Mouse (Mus musculus): ENCODE results near the gene Pusl1. TPM values are rescaled to one million over a fixed set of nuclear protein-coding genes. Genes with fewer than 3 reads are reported as not detected.

Pusl1 gene
- polyA plus RNA-seq (2014; fragmentation: Nextera tagmentation; extraction: Ambion mirVana), result 35.6 and 39.3 TPM in 2 replicates

GRCm38 (mm10) chr4:155891551-155892001, at the start of gene Pusl1, which contains the start of gene Acap3:
Gene Pusl1 (minus strand): TSS chr4:155891781.
Gene Acap3 (plus strand): TSS chr4:155891822.
- Histone ChIP-seq H3K9me3 (replicated peaks; ENCODE audit: control insufficient read depth, low read length) (no peaks in the 10 kb centered on the region), H3K27me3 (ENCODE audit: control insufficient read depth, insufficient read depth, low read length) (no peaks in the 10 kb centered on the region), H3K4me2 (ENCODE audit: low read depth, low read length) (peak within 1 kb of the TSS; percentile 97), H3K4me1 (ENCODE audit: control insufficient read depth, insufficient read depth, low read length) (peaks cover 4% of the 10 kb centered on the region), H3K9ac (replicated peaks; ENCODE audit: low read length) (peak within 1 kb of the TSS; percentile 83), H3K36me3 (replicated peaks; ENCODE audit: control insufficient read depth, insufficient read depth, low read depth, low read length) (peaks cover 6% of the 10 kb centered on the region), H3K27ac (replicated peaks; ENCODE audit: low read depth, low read length) (peak within 1 kb of the TSS; percentile 90), H3K4me3 (ENCODE audit: low read depth, low read length) (peak within 1 kb of the TSS; percentile 86)
- WGBS, result under 1% methylated on average over 52 of the region's 52 CpGs
- DNase-seq (ENCODE audit: low spot score) (peak; percentile 97), ATAC-seq (replicated peaks; ENCODE audit: insufficient number of reproducible peaks, low FRiP score, low TSS enrichment, low read depth) (peak; percentile 76)

GRCm38 (mm10) chr4:155932031-155932430, 40.5 kb upstream of the Pusl1 start:
- no peak overlapping the region for H3K9ac ChIP-seq (replicated peaks; ENCODE audit: low read length)
- H3K27ac ChIP-seq (replicated peaks; ENCODE audit: low read depth, low read length), result no peak overlapping the region
- no peaks in the 10 kb centered on the region for H3K9me3 ChIP-seq (replicated peaks; ENCODE audit: control insufficient read depth, low read length)
- ATAC-seq (replicated peaks; ENCODE audit: insufficient number of reproducible peaks, low FRiP score, low TSS enrichment, low read depth), result no peak
- H3K4me2 ChIP-seq (ENCODE audit: low read depth, low read length), result no peak overlapping the region
- DNase-seq (ENCODE audit: low spot score), result no peak
- no peaks in the 10 kb centered on the region for H3K27me3 ChIP-seq (ENCODE audit: control insufficient read depth, insufficient read depth, low read length)
- H3K4me1 ChIP-seq (ENCODE audit: control insufficient read depth, insufficient read depth, low read length), result no peaks in the 10 kb centered on the region
- 87% methylated on average over 1 of the region's 1 CpGs for WGBS
- no peaks in the 10 kb centered on the region for H3K36me3 ChIP-seq (replicated peaks; ENCODE audit: control insufficient read depth, insufficient read depth, low read depth, low read length)
- no peak overlapping the region for H3K4me3 ChIP-seq (ENCODE audit: low read depth, low read length)

DNA sequence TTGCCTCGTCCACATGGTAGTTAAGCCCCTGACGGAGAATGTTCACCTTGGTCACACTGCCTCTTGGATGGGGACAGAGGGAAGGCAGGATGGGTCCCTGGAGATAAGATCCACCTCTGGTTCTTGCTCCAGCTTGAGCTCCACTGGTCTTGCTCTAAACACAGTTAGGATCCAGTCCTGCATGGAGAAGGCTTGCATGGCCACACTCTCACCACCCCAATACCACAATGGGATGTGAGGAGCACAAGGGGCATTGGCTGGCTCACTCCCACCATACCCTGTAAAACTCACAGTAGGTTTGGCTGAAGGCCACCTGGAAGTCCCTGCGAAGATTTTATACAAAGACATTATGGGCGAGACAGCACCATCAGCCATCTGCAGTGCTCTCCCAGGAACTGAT, 17.2 kb upstream of the Pusl1 start:
- Histone ChIP-seq H3K4me3 (ENCODE audit: low read depth, low read length) (no peak overlapping the region), H3K4me1 (ENCODE audit: control insufficient read depth, insufficient read depth, low read length) (no peaks in the 10 kb centered on the region), H3K4me2 (ENCODE audit: low read depth, low read length) (no peak overlapping the region), H3K27me3 (ENCODE audit: control insufficient read depth, insufficient read depth, low read length) (no peaks in the 10 kb centered on the region), H3K27ac (replicated peaks; ENCODE audit: low read depth, low read length) (no peak overlapping the region), H3K9ac (replicated peaks; ENCODE audit: low read length) (no peak overlapping the region), H3K9me3 (replicated peaks; ENCODE audit: control insufficient read depth, low read length) (no peaks in the 10 kb centered on the region), H3K36me3 (replicated peaks; ENCODE audit: control insufficient read depth, insufficient read depth, low read depth, low read length) (no peaks in the 10 kb centered on the region)
- DNase-seq (ENCODE audit: low spot score), result no peak
- WGBS, result 84% methylated on average over 4 of the region's 4 CpGs
- ATAC-seq (replicated peaks; ENCODE audit: insufficient number of reproducible peaks, low FRiP score, low TSS enrichment, low read depth), result no peak

DNA sequence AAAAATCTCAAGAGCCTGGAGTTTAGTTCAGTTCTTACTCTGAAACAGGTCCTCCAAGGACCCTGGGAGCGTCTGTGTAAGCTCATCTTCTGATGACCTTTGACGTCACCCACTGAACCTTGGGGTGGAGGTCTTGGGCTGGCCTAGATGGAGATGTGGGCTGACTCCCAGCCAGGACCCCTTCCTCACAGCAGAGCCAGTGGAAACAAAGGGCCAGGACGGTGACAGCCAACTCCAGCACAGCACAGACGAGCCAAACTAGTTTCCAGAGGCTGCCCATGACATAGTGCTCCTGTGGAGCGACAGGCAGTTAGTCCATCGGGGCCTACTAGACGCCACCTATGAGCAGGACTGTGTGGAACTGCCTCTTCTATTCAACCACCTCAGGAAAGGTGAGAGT, 16.7 kb upstream of the Pusl1 start:
- Histone ChIP-seq H3K9ac (replicated peaks; ENCODE audit: low read length) (no peak overlapping the region), H3K36me3 (replicated peaks; ENCODE audit: control insufficient read depth, insufficient read depth, low read depth, low read length) (peaks cover 3% of the 10 kb centered on the region; the same call in 1 of the 2 replicates), H3K9me3 (replicated peaks; ENCODE audit: control insufficient read depth, low read length) (no peaks in the 10 kb centered on the region), H3K27ac (replicated peaks; ENCODE audit: low read depth, low read length) (no peak overlapping the region), H3K4me3 (ENCODE audit: low read depth, low read length) (no peak overlapping the region), H3K4me2 (ENCODE audit: low read depth, low read length) (no peak overlapping the region), H3K27me3 (ENCODE audit: control insufficient read depth, insufficient read depth, low read length) (no peaks in the 10 kb centered on the region), H3K4me1 (ENCODE audit: control insufficient read depth, insufficient read depth, low read length) (no peaks in the 10 kb centered on the region)
- 79% methylated on average over 7 of the region's 7 CpGs for WGBS
- no peak for DNase-seq (ENCODE audit: low spot score)
- peak; percentile 50; the same call in 1 of the 2 replicates for ATAC-seq (replicated peaks; ENCODE audit: insufficient number of reproducible peaks, low FRiP score, low TSS enrichment, low read depth)

DNA sequence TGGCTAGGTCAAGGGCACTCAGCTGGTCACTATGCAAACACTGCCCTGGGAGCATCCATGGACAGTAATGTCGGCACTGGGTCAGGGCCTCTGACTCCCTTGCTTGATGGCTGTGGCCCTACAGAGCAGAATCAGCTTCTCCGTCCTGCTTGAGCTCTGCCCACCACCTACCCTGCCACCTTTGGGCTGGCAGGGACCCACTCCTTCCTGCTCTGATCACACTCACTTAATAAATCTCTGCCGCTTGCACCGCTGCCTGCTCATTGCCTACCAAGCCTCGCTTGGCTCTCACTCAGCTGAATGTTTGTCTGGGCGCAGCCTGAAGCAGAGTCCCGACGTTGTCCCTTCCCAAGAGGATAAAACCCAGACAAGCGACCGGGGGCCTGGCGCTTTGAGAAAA, 15.4 kb upstream of the Pusl1 start:
- DNase-seq (ENCODE audit: low spot score) (no peak), ATAC-seq (replicated peaks; ENCODE audit: insufficient number of reproducible peaks, low FRiP score, low TSS enrichment, low read depth) (no peak)
- WGBS, result 80% methylated on average over 11 of the region's 11 CpGs
- no peak overlapping the region for H3K27ac ChIP-seq (replicated peaks; ENCODE audit: low read depth, low read length)
- H3K9ac ChIP-seq (replicated peaks; ENCODE audit: low read length), result no peak overlapping the region
- no peaks in the 10 kb centered on the region for H3K27me3 ChIP-seq (ENCODE audit: control insufficient read depth, insufficient read depth, low read length)
- no peak overlapping the region for H3K4me3 ChIP-seq (ENCODE audit: low read depth, low read length)
- H3K36me3 ChIP-seq (replicated peaks; ENCODE audit: control insufficient read depth, insufficient read depth, low read depth, low read length), result peaks cover 3% of the 10 kb centered on the region; the same call in 1 of the 2 replicates
- no peaks in the 10 kb centered on the region for H3K9me3 ChIP-seq (replicated peaks; ENCODE audit: control insufficient read depth, low read length)
- H3K4me1 ChIP-seq (ENCODE audit: control insufficient read depth, insufficient read depth, low read length), result no peaks in the 10 kb centered on the region
- no peak overlapping the region for H3K4me2 ChIP-seq (ENCODE audit: low read depth, low read length)

DNA sequence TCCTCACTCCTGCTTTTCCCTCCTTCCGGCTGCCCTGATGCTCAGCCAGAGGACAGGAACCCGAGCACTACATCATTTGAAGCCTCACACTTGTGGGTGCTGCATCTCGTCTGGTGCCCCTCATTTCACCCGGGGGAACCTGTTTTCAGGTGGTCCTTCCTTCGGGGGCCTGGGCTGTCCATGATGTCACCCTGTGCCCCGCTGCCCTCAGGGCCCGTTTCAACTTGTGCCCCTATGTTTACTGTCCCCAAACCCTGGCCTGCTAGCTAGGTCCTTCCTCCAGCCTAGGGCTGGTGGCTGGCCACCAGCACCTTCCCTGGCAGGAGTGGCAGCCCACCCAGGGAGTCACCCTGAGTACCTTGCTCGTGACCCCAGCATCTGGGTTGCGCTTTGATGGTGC, 14.5 kb upstream of the Pusl1 start:
- DNase-seq (ENCODE audit: low spot score), result no peak
- Histone ChIP-seq H3K4me3 (ENCODE audit: low read depth, low read length) (no peak overlapping the region), H3K27ac (replicated peaks; ENCODE audit: low read depth, low read length) (no peak overlapping the region), H3K36me3 (replicated peaks; ENCODE audit: control insufficient read depth, insufficient read depth, low read depth, low read length) (peaks cover 5% of the 10 kb centered on the region; the same call in 1 of the 2 replicates), H3K27me3 (ENCODE audit: control insufficient read depth, insufficient read depth, low read length) (no peaks in the 10 kb centered on the region), H3K9ac (replicated peaks; ENCODE audit: low read length) (no peak overlapping the region), H3K4me1 (ENCODE audit: control insufficient read depth, insufficient read depth, low read length) (no peaks in the 10 kb centered on the region), H3K4me2 (ENCODE audit: low read depth, low read length) (no peak overlapping the region), H3K9me3 (replicated peaks; ENCODE audit: control insufficient read depth, low read length) (no peaks in the 10 kb centered on the region)
- no peak for ATAC-seq (replicated peaks; ENCODE audit: insufficient number of reproducible peaks, low FRiP score, low TSS enrichment, low read depth)
- WGBS, result 78% methylated on average over 9 of the region's 9 CpGs

GRCm38 (mm10) chr4:155905634-155906033, 14.1 kb upstream of the Pusl1 start:
- Histone ChIP-seq H3K4me2 (ENCODE audit: low read depth, low read length) (no peak overlapping the region), H3K27ac (replicated peaks; ENCODE audit: low read depth, low read length) (no peak overlapping the region), H3K9me3 (replicated peaks; ENCODE audit: control insufficient read depth, low read length) (no peaks in the 10 kb centered on the region), H3K4me1 (ENCODE audit: control insufficient read depth, insufficient read depth, low read length) (no peaks in the 10 kb centered on the region), H3K9ac (replicated peaks; ENCODE audit: low read length) (no peak overlapping the region), H3K36me3 (replicated peaks; ENCODE audit: control insufficient read depth, insufficient read depth, low read depth, low read length) (peaks cover 6% of the 10 kb centered on the region; the same call in 1 of the 2 replicates), H3K27me3 (ENCODE audit: control insufficient read depth, insufficient read depth, low read length) (no peaks in the 10 kb centered on the region), H3K4me3 (ENCODE audit: low read depth, low read length) (no peak overlapping the region)
- no peak for DNase-seq (ENCODE audit: low spot score)
- WGBS, result 85% methylated on average over 13 of the region's 13 CpGs
- ATAC-seq (replicated peaks; ENCODE audit: insufficient number of reproducible peaks, low FRiP score, low TSS enrichment, low read depth), result no peak

GRCm38 (mm10) chr4:155904318-155905102, 12.9 kb upstream of the Pusl1 start:
- ATAC-seq (replicated peaks; ENCODE audit: insufficient number of reproducible peaks, low FRiP score, low TSS enrichment, low read depth) (0 out of 2 replicates have a peak, but pooled peaks have one; percentile 12), DNase-seq (ENCODE audit: low spot score) (peak; percentile 14)
- no peak overlapping the region for H3K27ac ChIP-seq (replicated peaks; ENCODE audit: low read depth, low read length)
- no peak overlapping the region for H3K4me3 ChIP-seq (ENCODE audit: low read depth, low read length)
- H3K36me3 ChIP-seq (replicated peaks; ENCODE audit: control insufficient read depth, insufficient read depth, low read depth, low read length), result peaks cover 6% of the 10 kb centered on the region; the same call in 1 of the 2 replicates
- no peaks in the 10 kb centered on the region for H3K4me1 ChIP-seq (ENCODE audit: control insufficient read depth, insufficient read depth, low read length)
- no peaks in the 10 kb centered on the region for H3K9me3 ChIP-seq (replicated peaks; ENCODE audit: control insufficient read depth, low read length)
- no peak overlapping the region for H3K4me2 ChIP-seq (ENCODE audit: low read depth, low read length)
- WGBS, result 93% methylated on average over 13 of the region's 13 CpGs
- H3K9ac ChIP-seq (replicated peaks; ENCODE audit: low read length), result no peak overlapping the region
- no peaks in the 10 kb centered on the region for H3K27me3 ChIP-seq (ENCODE audit: control insufficient read depth, insufficient read depth, low read length)

Data from embryonic facial prominence, embryonic 11.5 days (tissue).